Mouse (Mus musculus): ENCODE measurements around the gene Desi2. TPM values are rescaled to one million over a fixed set of nuclear protein-coding genes. Genes with fewer than 3 reads are reported as not detected.

The Desi2 gene
- polyA plus RNA-seq, 1 experiment from 2014 or later: 27.6 TPM

Other genes starting within 250 kb of the Desi2 start
- gene Catspere2, start 204.0 kb upstream of the Desi2 start, polyA plus RNA-seq (2015; fragmentation: Nextera tagmentation; extraction: Ambion mirVana): 0.11 and 0.20 TPM in 2 replicates
- 202 and 343 TPM in 2 replicates for gene Cox20, start 131.7 kb downstream of the Desi2 start, polyA plus RNA-seq (2015; fragmentation: Nextera tagmentation; extraction: Ambion mirVana)
- gene Hnrnpu, start 150.4 kb downstream of the Desi2 start, polyA plus RNA-seq (2015; fragmentation: Nextera tagmentation; extraction: Ambion mirVana): 227 and 271 TPM in 2 replicates
- gene Efcab2, start 218.7 kb downstream of the Desi2 start, polyA plus RNA-seq (2015; fragmentation: Nextera tagmentation; extraction: Ambion mirVana): 14.0 and 21.5 TPM in 2 replicates